Mouse (Mus musculus) liver, embryonic 14.5 days (tissue): Measurements from ENCODE around the gene Naxd. TPM values are rescaled to one million over a fixed set of nuclear protein-coding genes. Genes with fewer than 3 reads are reported as not detected.
"Not testable (repeated sequence)": the region's sequence is repeated elsewhere in the genome, so short reads cannot be mapped to it uniquely, and the experiment has no call there.

Source experiments
- ATAC-seq: fragments of 200-750 bp; cut with Nextera tagmentation; 2 replicates; pipeline ENCODE4 v1.8.0; 2017; ENCODE audit warnings: moderate number of reproducible peaks, mild to moderate bottlenecking, moderate library complexity; ENCODE audit not compliant: insufficient read depth
- DNase-seq, 3 experiments: peaks; one replicate each; pipeline ENCODE4 v3.0.0-alpha.2; 2012 to 2013; ENCODE audit warnings: low read depth in 3 of 3, low spot score in 3 of 3
- H3K27ac ChIP-seq: fragments of 300-500 bp; sonication (generic); 2 replicates; pipeline ENCODE4 v1.5.1; 2014; ENCODE audit warnings: moderate library complexity, mild to moderate bottlenecking, control low read depth, inconsistent platforms
- H3K27me3 ChIP-seq: fragments of 300-500 bp; sonication (generic); 2 replicates; pipeline ENCODE4 v1.6.1; 2014; ENCODE audit warnings: mild to moderate bottlenecking, low read length, moderate library complexity; ENCODE audit not compliant: control insufficient read depth, insufficient read depth
- H3K36me3 ChIP-seq: fragments of 300-500 bp; sonication (generic); replicated peaks from 2 replicates; pipeline ENCODE4 v1.6.1; 2014; ENCODE audit warnings: low read depth; ENCODE audit not compliant: control insufficient read depth, insufficient read depth
- H3K4me1 ChIP-seq, 2 experiments: fragments of 200-500 bp in 1 of 2; fragments of 300-500 bp in 1 of 2; sonication (generic) in 1 of 2; replicated peaks; 2 replicates each; pipeline ENCODE4 v1.6.1; 2012 to 2014; ENCODE audit warnings: antibody characterized with exemption in 1 of 2, inconsistent platforms in 1 of 2, low read length in 1 of 2; ENCODE audit not compliant: control insufficient read depth in 2 of 2, insufficient read depth in 2 of 2
- H3K4me2 ChIP-seq: fragments of 300-500 bp; sonication (generic); 2 replicates; pipeline ENCODE4 v1.6.1; 2014; ENCODE audit warnings: low read depth, mild to moderate bottlenecking, control low read depth, moderate library complexity
- H3K4me3 ChIP-seq, 2 experiments: fragments of 200-500 bp in 1 of 2; fragments of 300-500 bp in 1 of 2; sonication (generic) in 1 of 2; 2 replicates each; pipeline ENCODE4 v1.5.1; 2012 to 2014; ENCODE audit warnings: low read depth in 2 of 2, low read length in 2 of 2, mild to moderate bottlenecking in 2 of 2, control low read depth in 1 of 2, inconsistent platforms in 1 of 2, moderate library complexity in 1 of 2; ENCODE audit not compliant: insufficient read depth in 1 of 2
- H3K9ac ChIP-seq: fragments of 300-500 bp; sonication (generic); replicated peaks from 2 replicates; pipeline ENCODE4 v1.6.1; 2014; ENCODE audit warnings: mild to moderate bottlenecking, control low read depth, moderate library complexity
- H3K9me3 ChIP-seq: fragments of 300-500 bp; sonication (generic); 2 replicates; pipeline ENCODE4 v1.6.1; 2016; ENCODE audit warnings: low read length, mixed read lengths; ENCODE audit not compliant: control insufficient read depth
- CTCF ChIP-seq: IDR thresholded peaks from 2 replicates; pipeline ENCODE4 v1.5.1; 2016; ENCODE audit warnings: antibody characterized with exemption, low read depth, control low read depth
- EP300 ChIP-seq: IDR thresholded peaks from 2 replicates; pipeline ENCODE4 v1.6.1; 2016; ENCODE audit warnings: antibody characterized with exemption, low read depth
- WGBS: fragments of 180-500 bp; shearing (Covaris S2); extraction: QIAGEN DNeasy Blood & Tissue Kit; methylation state at CpG from one replicate; pipeline ENCODE4 v1.1.7; 2014; ENCODE audit not compliant: insufficient replicate concordance; 5-methylcytosine and 5-hydroxymethylcytosine counted together
- polyA plus RNA-seq, 2 experiments: library from polyadenylated mRNA; depleted of rRNA in 1 of 2; stranded (reverse) in 1 of 2; unstranded in 1 of 2; fragments of >200 nt; fragmentation: Nextera tagmentation in 1 of 2; extraction: Ambion mirVana in 1 of 2; gene quantifications; 2 replicates each; pipeline versions ENCODE4 v1.2.1 to v1.2.3; 2012 to 2014

Gene Naxd
- polyA plus RNA-seq, 2 experiments: 29.8 to 31.9 TPM

GRCm38 (mm10) chr8:11479591-11479990 is 17.7 kb upstream of the Naxd start:
- 9% methylated on average over 14 of the region's 14 CpGs for WGBS
- H3K27me3 ChIP-seq: peaks cover 66% of the 10 kb centered on the region
- peaks cover 0 to 5% of the 10 kb centered on the region in 2 experiments; a peak in 1 of 4 replicates for H3K4me1 ChIP-seq
- TF ChIP-seq EP300: no peak
- no peak for TF ChIP-seq CTCF
- H3K9ac ChIP-seq: no peak overlapping the region
- H3K27ac ChIP-seq: no peak overlapping the region
- DNase-seq (no peak), ATAC-seq (no peak)
- no peak overlapping the region for H3K4me2 ChIP-seq
- H3K4me3 ChIP-seq: no peak overlapping the region
- H3K9me3 ChIP-seq: no peaks in the 10 kb centered on the region
- no peaks in the 10 kb centered on the region for H3K36me3 ChIP-seq

- no peak for ATAC-seq
Measured at GRCm38 (mm10) chr8:11481876-11482275, 15.4 kb upstream of the Naxd start.

GRCm38 (mm10) chr8:11482537-11482936 is 14.8 kb upstream of the Naxd start:
- no peak for DNase-seq
- Histone ChIP-seq H3K9me3 (no peaks in the 10 kb centered on the region), H3K36me3 (no peaks in the 10 kb centered on the region), H3K27me3 (peaks cover 40% of the 10 kb centered on the region), H3K27ac (no peak overlapping the region), H3K9ac (no peak overlapping the region), H3K4me1 (no peaks in the 10 kb centered on the region), H3K4me3 (no peak overlapping the region), H3K4me2 (no peak overlapping the region)
- TF ChIP-seq CTCF: no peak
- no peak for TF ChIP-seq EP300
- 54% methylated on average over 3 of the region's 3 CpGs for WGBS
- no peak for ATAC-seq

More at GRCm38 (mm10) chr8:11481876-11482275, 15.4 kb upstream of the Naxd start:
- DNase-seq: no peak
- H3K4me3 ChIP-seq: no peak overlapping the region
- peaks cover 46% of the 10 kb centered on the region for H3K27me3 ChIP-seq
- H3K27ac ChIP-seq: no peak overlapping the region
- no peaks in the 10 kb centered on the region for H3K36me3 ChIP-seq
- no peak overlapping the region for H3K4me2 ChIP-seq
- 48% methylated on average over 3 of the region's 3 CpGs for WGBS
- no peak overlapping the region for H3K9ac ChIP-seq
- H3K4me1 ChIP-seq: no peaks in the 10 kb centered on the region
- H3K9me3 ChIP-seq: no peaks in the 10 kb centered on the region
- TF ChIP-seq CTCF (no peak), EP300 (no peak)

GRCm38 (mm10) chr8:11486142-11486541 is 11.2 kb upstream of the Naxd start:
- H3K4me3 ChIP-seq: no peak overlapping the region
- TF ChIP-seq CTCF (peak; percentile 90), EP300 (no peak)
- no peak overlapping the region for H3K9ac ChIP-seq
- H3K36me3 ChIP-seq: no peaks in the 10 kb centered on the region
- ATAC-seq (no peak), DNase-seq (peak in 1 of 3 experiments; percentile 30)
- no peaks in the 10 kb centered on the region for H3K4me1 ChIP-seq
- peaks cover 6% of the 10 kb centered on the region; the same call in 1 of the 2 replicates for H3K27me3 ChIP-seq
- H3K9me3 ChIP-seq: no peaks in the 10 kb centered on the region
- no peak overlapping the region for H3K27ac ChIP-seq
- WGBS: 15% methylated on average over 7 of the region's 7 CpGs
- no peak overlapping the region for H3K4me2 ChIP-seq

GRCm38 (mm10) chr8:11487229-11487628 is 10.1 kb upstream of the Naxd start:
- 47% methylated on average over 4 of the region's 4 CpGs for WGBS
- no peak overlapping the region for H3K27ac ChIP-seq
- TF ChIP-seq EP300: no peak
- TF ChIP-seq CTCF: no peak
- no peaks in the 10 kb centered on the region for H3K36me3 ChIP-seq
- no peak overlapping the region for H3K9ac ChIP-seq
- DNase-seq (no peak), ATAC-seq (no peak)
- H3K4me3 ChIP-seq: no peak overlapping the region
- H3K4me2 ChIP-seq: no peak overlapping the region
- peaks cover 2% of the 10 kb centered on the region; the same call in 1 of the 2 replicates for H3K27me3 ChIP-seq
- no peaks in the 10 kb centered on the region for H3K9me3 ChIP-seq
- H3K4me1 ChIP-seq: no peaks in the 10 kb centered on the region

GRCm38 (mm10) chr8:11492340-11492739 is 5.0 kb upstream of the Naxd start:
- not testable (repeated sequence) for H3K27ac ChIP-seq, DNase-seq, H3K9ac ChIP-seq, H3K4me1 ChIP-seq, H3K9me3 ChIP-seq, H3K27me3 ChIP-seq, H3K4me2 ChIP-seq, H3K36me3 ChIP-seq, ATAC-seq, H3K4me3 ChIP-seq
- WGBS: 70% methylated on average over 2 of the region's 2 CpGs
